Mouse (Mus musculus) cerebellum, adult 2 months (tissue): ENCODE measurements around the gene Fgfr2. TPM values are rescaled to one million over a fixed set of nuclear protein-coding genes. Genes with fewer than 3 reads are reported as not detected.

Experiments
- DNase-seq, 2 experiments: peaks; one replicate each; pipeline ENCODE4 v3.0.0; 2021
- H3K27ac ChIP-seq: fragments of 200-500 bp; 2 replicates; pipeline ENCODE4 v1.5.1; 2012; ENCODE audit warnings: low read length, control low read depth, inconsistent platforms; ENCODE audit not compliant: insufficient read depth
- H3K27me3 ChIP-seq: fragments of 200-500 bp; 2 replicates; pipeline ENCODE4 v1.6.1; 2012; ENCODE audit warnings: inconsistent platforms, mild to moderate bottlenecking, low read length, moderate library complexity; ENCODE audit not compliant: control insufficient read depth, insufficient read depth
- H3K4me1 ChIP-seq: fragments of 200-500 bp; 2 replicates; pipeline ENCODE4 v1.6.1; 2011; ENCODE audit warnings: low read length; ENCODE audit not compliant: control insufficient read depth, insufficient read depth
- H3K4me3 ChIP-seq: fragments of 200-500 bp; replicated peaks from 2 replicates; pipeline ENCODE3; 2011; ENCODE audit warnings: mild to moderate bottlenecking, low read depth, low read length, control low read depth; ENCODE audit not compliant: insufficient read depth
- CTCF ChIP-seq: fragments of 200-500 bp; IDR thresholded peaks from 2 replicates; pipeline ENCODE4 v1.5.1; 2011; ENCODE audit warnings: low read depth, mild to moderate bottlenecking, control low read depth, low read length, moderate library complexity, borderline replicate concordance; ENCODE audit not compliant: insufficient read depth
- POLR2A ChIP-seq: fragments of 200-500 bp; IDR thresholded peaks from 2 replicates; pipeline ENCODE4 v1.6.1; 2011; ENCODE audit warnings: low read length, control low read depth, borderline replicate concordance; ENCODE audit not compliant: insufficient read depth
- WGBS: fragments of 180-500 bp; shearing (Covaris S2); methylation state at CpG from one replicate; pipeline ENCODE4 v1.1.7; 2018; 5-methylcytosine and 5-hydroxymethylcytosine counted together
- polyA plus RNA-seq: library from polyadenylated mRNA; depleted of rRNA; stranded (reverse); fragments of >200 nt; gene quantifications from 2 replicates; pipeline ENCODE4 v1.2.3, GENCODE M21; 2012

The Fgfr2 gene
- polyA plus RNA-seq, 1 experiment, result 95.3 TPM

GRCm38 (mm10) chr7:130574211-130574991, 2548.7 kb downstream of the Fgfr2 start:
- Histone ChIP-seq H3K27me3 (no peaks in the 10 kb centered on the region), H3K4me1 (peaks cover 7% of the 10 kb centered on the region), H3K4me3 (peak overlapping the region; percentile 7), H3K27ac (no peak overlapping the region)
- no peak for TF ChIP-seq CTCF
- 15% methylated on average over 13 of the region's 13 CpGs for WGBS
- peak; percentile 32 to 39 for DNase-seq

- TF ChIP-seq CTCF, result no peak
- no peak for TF ChIP-seq POLR2A
- peaks cover 7% of the 10 kb centered on the region for H3K4me1 ChIP-seq
- WGBS, result 94% methylated on average over 10 of the region's 10 CpGs
- DNase-seq, result no peak
- H3K27me3 ChIP-seq, result no peaks in the 10 kb centered on the region
- no peak overlapping the region for H3K27ac ChIP-seq
- H3K4me3 ChIP-seq, result no peak overlapping the region
Observed at GRCm38 (mm10) chr7:130573746-130574145, 2549.4 kb downstream of the Fgfr2 start.

GRCm38 (mm10) chr7:130572821-130573220, 2550.3 kb downstream of the Fgfr2 start, which contains the start of gene Nsmce4a:
TSS of gene Nsmce4a (minus strand) at chr7:130573118.
- TF ChIP-seq POLR2A (no peak), CTCF (no peak)
- Histone ChIP-seq H3K4me3 (no peak within 1 kb of the TSS), H3K27ac (no peak within 1 kb of the TSS), H3K27me3 (no peaks in the 10 kb centered on the region), H3K4me1 (peaks cover 7% of the 10 kb centered on the region)
- DNase-seq, result no peak
- WGBS, result 71% methylated on average over 11 of the region's 11 CpGs

- H3K4me1 ChIP-seq, result peaks cover 7% of the 10 kb centered on the region
- no peak for DNase-seq
- WGBS, result 49% methylated on average over 7 of the region's 7 CpGs
- no peak overlapping the region for H3K4me3 ChIP-seq
- TF ChIP-seq CTCF, result no peak
- no peak for TF ChIP-seq POLR2A
- no peaks in the 10 kb centered on the region for H3K27me3 ChIP-seq
- H3K27ac ChIP-seq, result no peak overlapping the region
Observed at GRCm38 (mm10) chr7:130570472-130570871, 2552.7 kb downstream of the Fgfr2 start.

- Histone ChIP-seq H3K27me3 (no peaks in the 10 kb centered on the region), H3K27ac (no peak overlapping the region), H3K4me1 (peaks cover 7% of the 10 kb centered on the region), H3K4me3 (no peak overlapping the region)
- DNase-seq, result no peak
- TF ChIP-seq CTCF (no peak), POLR2A (no peak)
- WGBS, result 92% methylated on average over 9 of the region's 9 CpGs
Observed at GRCm38 (mm10) chr7:130568783-130569436, 2554.2 kb downstream of the Fgfr2 start.

- Histone ChIP-seq H3K27me3 (no peaks in the 10 kb centered on the region), H3K4me3 (no peak overlapping the region), H3K4me1 (no peaks in the 10 kb centered on the region), H3K27ac (no peak overlapping the region)
- DNase-seq, result no peak
- TF ChIP-seq CTCF (no peak), POLR2A (no peak)
- 30% methylated on average over 3 of the region's 3 CpGs for WGBS
Observed at GRCm38 (mm10) chr7:130564596-130564995, 2558.6 kb downstream of the Fgfr2 start.

- no peak for DNase-seq
- TF ChIP-seq POLR2A (no peak), CTCF (no peak)
- no peak overlapping the region for H3K4me3 ChIP-seq
- H3K4me1 ChIP-seq, result no peaks in the 10 kb centered on the region
- H3K27me3 ChIP-seq, result no peaks in the 10 kb centered on the region
- WGBS, result 69% methylated on average over 4 of the region's 4 CpGs
- no peak overlapping the region for H3K27ac ChIP-seq
Observed at GRCm38 (mm10) chr7:130563880-130564279, 2559.3 kb downstream of the Fgfr2 start.

GRCm38 (mm10) chr7:130563276-130563675, 2559.9 kb downstream of the Fgfr2 start:
- H3K4me3 ChIP-seq, result no peak overlapping the region
- H3K4me1 ChIP-seq, result no peaks in the 10 kb centered on the region; the same call in 1 of the 2 replicates
- no peak overlapping the region for H3K27ac ChIP-seq
- H3K27me3 ChIP-seq, result no peaks in the 10 kb centered on the region
- TF ChIP-seq CTCF (no peak), POLR2A (no peak)
- WGBS, result 96% methylated on average over 4 of the region's 4 CpGs
- no peak for DNase-seq
